Mouse (Mus musculus): ENCODE measurements around the gene Fam222b. TPM values are rescaled to one million over a fixed set of nuclear protein-coding genes. Genes with fewer than 3 reads are reported as not detected.

Fam222b gene
- polyA plus RNA-seq, 1 experiment from 2014 or later = 13.3 TPM

GRCm38 (mm10) chr11:78204287-78204686, 109.8 kb downstream of the Fam222b start:
- Histone ChIP-seq H3K36me3 (ENCODE audit: insufficient read depth, low read length) (peaks cover 27% of the 10 kb centered on the region), H3K27me3 (ENCODE audit: insufficient read depth, low read length) (no peaks in the 10 kb centered on the region), H3K4me3 (replicated peaks; ENCODE audit: low read depth, low read length) (no peak overlapping the region), H3K4me1 (replicated peaks; ENCODE audit: insufficient read depth, low read length) (peaks cover 3% of the 10 kb centered on the region; the same call in 1 of the 2 replicates), H3K4me2 (ENCODE audit: low read length) (no peak overlapping the region), H3K9me3 (replicated peaks; ENCODE audit: low read length) (no peaks in the 10 kb centered on the region), H3K9ac (ENCODE audit: low read depth, low read length) (no peak overlapping the region), H3K27ac (no peak overlapping the region)
- TF ChIP-seq CTCF (IDR thresholded peaks at IDR 0.05; ENCODE audit: low read depth) = no peak
- WGBS = 74% methylated on average over 6 of the region's 6 CpGs
- ATAC-seq (replicated peaks; ENCODE audit: low FRiP score, low read depth) (no peak), DNase-seq (ENCODE audit: low spot score) (no peak)

- Histone ChIP-seq H3K4me2 (ENCODE audit: low read length) (no peak overlapping the region), H3K4me3 (replicated peaks; ENCODE audit: low read depth, low read length) (no peak overlapping the region), H3K27ac (peak overlapping the region; percentile 57), H3K9ac (ENCODE audit: low read depth, low read length) (peak overlapping the region; percentile 18; the same call in 1 of the 2 replicates), H3K36me3 (ENCODE audit: insufficient read depth, low read length) (peaks cover 39% of the 10 kb centered on the region), H3K4me1 (replicated peaks; ENCODE audit: insufficient read depth, low read length) (peaks cover 3% of the 10 kb centered on the region; the same call in 1 of the 2 replicates), H3K9me3 (replicated peaks; ENCODE audit: low read length) (no peaks in the 10 kb centered on the region), H3K27me3 (ENCODE audit: insufficient read depth, low read length) (no peaks in the 10 kb centered on the region)
- TF ChIP-seq CTCF (IDR thresholded peaks at IDR 0.05; ENCODE audit: low read depth) = no peak
- DNase-seq (ENCODE audit: low spot score) = peak; percentile 78
- no peak; the same call in 1 of the 2 replicates for ATAC-seq (replicated peaks; ENCODE audit: low FRiP score, low read depth)
- 24% methylated on average over 13 of the region's 13 CpGs for WGBS
Observed at GRCm38 (mm10) chr11:78205361-78206206, 111.1 kb downstream of the Fam222b start.

MicroRNAs within 50 kb of the gene (microRNA counts, 519-probe panel; counts per million panel counts)
- microRNA mmu-miR-144 (5,170 counts per million, percentile 84 among the panel's probes with 10 or more counts), microRNA mmu-miR-451 (5,522 counts per million, percentile 87 among the panel's probes with 10 or more counts)

Small RNA genes within 50 kb of the gene (microRNA-seq; reads per million reads assigned to microRNA genes)
- gene Mir144 (37.7 reads per million, percentile 41 among the genes with 10 or more reads in this experiment), gene Mir451a (not detected), gene Mir451b (not detected), gene Mir7653 (not detected)

Other genes with a start within 250 kb of the Fam222b start
- gene Pipox, start 200.6 kb upstream of the Fam222b start, polyA plus RNA-seq (2015; fragmentation: Nextera tagmentation; extraction: Ambion mirVana) = 20.9 and 24.3 TPM in 2 replicates
- gene Sez6, start 163.9 kb upstream of the Fam222b start, polyA plus RNA-seq (2015; fragmentation: Nextera tagmentation; extraction: Ambion mirVana) = 0.17 TPM in 1 of 2 replicates, not detected in the other
- 9.3 and 11.1 TPM in 2 replicates for gene Phf12, start 111.9 kb upstream of the Fam222b start, polyA plus RNA-seq (2015; fragmentation: Nextera tagmentation; extraction: Ambion mirVana)
- gene Dhrs13, start 62.4 kb upstream of the Fam222b start, polyA plus RNA-seq (2015; fragmentation: Nextera tagmentation; extraction: Ambion mirVana) = 13.6 and 15.2 TPM in 2 replicates
- gene Flot2, start 56.7 kb upstream of the Fam222b start, polyA plus RNA-seq (2015; fragmentation: Nextera tagmentation; extraction: Ambion mirVana) = 38.5 and 42.4 TPM in 2 replicates
- gene Eral1, start 14.3 kb upstream of the Fam222b start, polyA plus RNA-seq (2015; fragmentation: Nextera tagmentation; extraction: Ambion mirVana) = 25.0 and 26.9 TPM in 2 replicates
- gene Traf4, start 70.9 kb downstream of the Fam222b start, polyA plus RNA-seq (2015; fragmentation: Nextera tagmentation; extraction: Ambion mirVana) = 79.2 and 79.6 TPM in 2 replicates
- gene Nek8, start 82.0 kb downstream of the Fam222b start, polyA plus RNA-seq (2015; fragmentation: Nextera tagmentation; extraction: Ambion mirVana) = 18.2 and 19.9 TPM in 2 replicates
- gene Tlcd1, start 82.1 kb downstream of the Fam222b start, polyA plus RNA-seq (2015; fragmentation: Nextera tagmentation; extraction: Ambion mirVana) = 43.4 and 46.6 TPM in 2 replicates
- 1,409 and 1,636 TPM in 2 replicates for gene Rpl23a, start 88.9 kb downstream of the Fam222b start, polyA plus RNA-seq (2015; fragmentation: Nextera tagmentation; extraction: Ambion mirVana)
- gene Rab34, start 93.8 kb downstream of the Fam222b start, polyA plus RNA-seq (2015; fragmentation: Nextera tagmentation; extraction: Ambion mirVana) = 129 and 131 TPM in 2 replicates
- gene Proca1, start 98.7 kb downstream of the Fam222b start, polyA plus RNA-seq (2015; fragmentation: Nextera tagmentation; extraction: Ambion mirVana) = 3.1 and 3.2 TPM in 2 replicates
- gene Sdf2, start 151.1 kb downstream of the Fam222b start, polyA plus RNA-seq (2015; fragmentation: Nextera tagmentation; extraction: Ambion mirVana) = 104 and 106 TPM in 2 replicates
- gene Supt6, start 151.3 kb downstream of the Fam222b start, polyA plus RNA-seq (2015; fragmentation: Nextera tagmentation; extraction: Ambion mirVana) = 14.4 and 16.8 TPM in 2 replicates
- 96.3 and 98.2 TPM in 2 replicates for gene 2610507B11Rik, start 167.1 kb downstream of the Fam222b start, polyA plus RNA-seq (2015; fragmentation: Nextera tagmentation; extraction: Ambion mirVana)
- 0.17 TPM in 1 of 2 replicates, not detected in the other for gene BC030499, start 196.2 kb downstream of the Fam222b start, polyA plus RNA-seq (2015; fragmentation: Nextera tagmentation; extraction: Ambion mirVana)
- gene Spag5, start 206.9 kb downstream of the Fam222b start, polyA plus RNA-seq (2015; fragmentation: Nextera tagmentation; extraction: Ambion mirVana) = 12.4 and 14.8 TPM in 2 replicates
- 12.5 and 13.0 TPM in 2 replicates for gene Aldoc, start 228.3 kb downstream of the Fam222b start, polyA plus RNA-seq (2015; fragmentation: Nextera tagmentation; extraction: Ambion mirVana)
- gene Pigs, start 233.8 kb downstream of the Fam222b start, polyA plus RNA-seq (2015; fragmentation: Nextera tagmentation; extraction: Ambion mirVana) = 67.5 and 74.9 TPM in 2 replicates
- 30.4 TPM in 2 replicates for gene Unc119, start 248.8 kb downstream of the Fam222b start, polyA plus RNA-seq (2015; fragmentation: Nextera tagmentation; extraction: Ambion mirVana)

All from kidney, postnatal 0 days (tissue).